Mouse (Mus musculus) kidney, postnatal 0 days (tissue): ENCODE results near the gene Lrrc75b. TPM values are rescaled to one million over a fixed set of nuclear protein-coding genes. Genes with fewer than 3 reads are reported as not detected.
A peak's percentile ranks its signal among the peaks of the same experiment; 100 is the strongest.

Experiments
- ATAC-seq: fragments of 200-750 bp; cut with Nextera tagmentation; replicated peaks from 2 replicates; pipeline ENCODE4 v1.8.0; 2017; ENCODE audit warnings: low read depth, moderate number of reproducible peaks, moderate TSS enrichment, moderate library complexity; ENCODE audit not compliant: low FRiP score
- DNase-seq: peaks from one replicate; pipeline ENCODE4 v3.0.0-alpha.2; 2016; ENCODE audit warnings: low spot score
- H3K27ac ChIP-seq: fragments of 300-500 bp; sonication (generic); 2 replicates; pipeline ENCODE4 v1.5.1; 2014; ENCODE audit warnings: mild to moderate bottlenecking
- H3K27me3 ChIP-seq: fragments of 300-500 bp; sonication (generic); 2 replicates; pipeline ENCODE4 v1.6.1; 2014; ENCODE audit warnings: low read length, mixed read lengths; ENCODE audit not compliant: insufficient read depth
- H3K36me3 ChIP-seq: fragments of 300-500 bp; sonication (generic); 2 replicates; pipeline ENCODE4 v1.6.1; 2014; ENCODE audit warnings: low read length, mixed read lengths; ENCODE audit not compliant: insufficient read depth
- H3K4me1 ChIP-seq: fragments of 300-500 bp; sonication (generic); replicated peaks from 2 replicates; pipeline ENCODE4 v1.6.1; 2014; ENCODE audit warnings: antibody characterized with exemption, low read length, mixed read lengths; ENCODE audit not compliant: insufficient read depth
- H3K4me2 ChIP-seq: fragments of 300-500 bp; sonication (generic); 2 replicates; pipeline ENCODE4 v1.6.1; 2014; ENCODE audit warnings: mild to moderate bottlenecking, low read length, moderate library complexity, mixed read lengths
- H3K4me3 ChIP-seq: fragments of 300-500 bp; sonication (generic); replicated peaks from 2 replicates; pipeline ENCODE4 v1.5.1; 2014; ENCODE audit warnings: low read depth, low read length
- H3K9ac ChIP-seq: fragments of 300-500 bp; sonication (generic); 2 replicates; pipeline ENCODE4 v1.6.1; 2014; ENCODE audit warnings: low read depth, low read length
- H3K9me3 ChIP-seq: fragments of 300-500 bp; sonication (generic); replicated peaks from 2 replicates; pipeline ENCODE4 v1.6.1; 2016; ENCODE audit warnings: low read length, inconsistent platforms, mixed read lengths
- CTCF ChIP-seq: IDR thresholded peaks from 2 replicates; pipeline ENCODE4 v1.5.1; 2016; ENCODE audit warnings: antibody characterized with exemption, low read depth, mild to moderate bottlenecking, moderate library complexity
- WGBS: fragments of 180-500 bp; shearing (Covaris S2); extraction: QIAGEN DNeasy Blood & Tissue Kit; methylation state at CpG from one replicate; pipeline ENCODE4 v1.1.7; 2014; 5-methylcytosine and 5-hydroxymethylcytosine counted together
- polyA plus RNA-seq: library from polyadenylated mRNA; unstranded; fragments of >200 nt; fragmentation: Nextera tagmentation; extraction: Ambion mirVana; gene quantifications from 2 replicates; pipeline ENCODE4 v1.2.1, GENCODE M21; 2015

Lrrc75b gene
- polyA plus RNA-seq, 1 experiment from 2014 or later = 2.7 TPM

DNA sequence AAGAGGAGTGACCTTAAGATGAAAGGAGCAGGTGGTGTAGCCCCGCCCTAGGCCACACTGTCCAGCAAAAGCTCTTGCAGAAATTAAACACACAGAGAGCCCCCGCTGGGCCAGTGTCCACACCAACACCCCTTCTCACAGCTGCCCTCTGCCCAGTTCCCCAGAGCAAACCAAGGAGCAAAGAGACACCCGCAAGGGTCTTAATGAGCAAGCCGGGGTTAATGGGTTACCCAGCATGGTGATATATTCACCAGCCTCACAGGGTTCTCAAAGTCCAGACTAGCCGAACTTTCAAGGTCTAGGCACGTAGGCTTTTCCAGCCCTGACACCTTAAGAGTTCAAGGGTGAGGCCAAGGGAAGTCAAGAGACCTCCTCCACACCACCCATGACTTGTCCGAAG is 5.8 kb upstream of the Lrrc75b start:
- no peak for TF ChIP-seq CTCF
- WGBS = 51% methylated on average over 7 of the region's 7 CpGs
- no peak overlapping the region for H3K9ac ChIP-seq
- no peak overlapping the region for H3K4me3 ChIP-seq
- H3K4me2 ChIP-seq = peak overlapping the region; percentile 32
- 0 out of 2 replicates have a peak, but pooled peaks cover 3% of the 10 kb centered on the region for H3K4me1 ChIP-seq
- no peak for DNase-seq
- no peaks in the 10 kb centered on the region for H3K27me3 ChIP-seq
- no peaks in the 10 kb centered on the region for H3K9me3 ChIP-seq
- ATAC-seq = peak; percentile 88
- peak overlapping the region; percentile 85 for H3K27ac ChIP-seq
- no peaks in the 10 kb centered on the region for H3K36me3 ChIP-seq

DNA sequence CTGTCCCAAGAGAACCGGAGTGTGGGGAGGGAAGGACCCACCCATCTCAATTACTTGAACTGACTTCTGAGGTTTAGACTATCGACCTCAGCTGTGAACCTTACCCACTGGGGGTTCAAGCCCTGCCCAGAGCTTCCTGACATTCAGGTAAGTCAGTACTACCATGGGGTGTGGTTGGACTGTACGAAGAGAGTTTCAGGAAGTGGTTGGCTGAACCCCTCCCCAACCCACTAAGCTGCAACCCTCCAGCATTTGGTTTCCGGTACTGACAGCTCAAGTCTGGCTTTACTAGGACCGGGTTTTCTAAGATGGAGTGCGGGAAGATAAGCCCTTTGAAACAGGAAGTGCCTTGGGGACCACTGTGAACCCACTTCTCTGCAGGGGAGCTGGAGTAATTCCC is 5.3 kb upstream of the Lrrc75b start:
- ATAC-seq (no peak), DNase-seq (no peak)
- WGBS = 34% methylated on average over 6 of the region's 6 CpGs
- Histone ChIP-seq H3K36me3 (no peaks in the 10 kb centered on the region), H3K9me3 (no peaks in the 10 kb centered on the region), H3K4me2 (peak overlapping the region; percentile 32), H3K27ac (peak overlapping the region; percentile 85), H3K9ac (no peak overlapping the region), H3K27me3 (no peaks in the 10 kb centered on the region), H3K4me3 (no peak overlapping the region; the same call in 1 of the 2 replicates), H3K4me1 (peaks cover 3% of the 10 kb centered on the region; the same call in 1 of the 2 replicates)
- no peak for TF ChIP-seq CTCF

DNA sequence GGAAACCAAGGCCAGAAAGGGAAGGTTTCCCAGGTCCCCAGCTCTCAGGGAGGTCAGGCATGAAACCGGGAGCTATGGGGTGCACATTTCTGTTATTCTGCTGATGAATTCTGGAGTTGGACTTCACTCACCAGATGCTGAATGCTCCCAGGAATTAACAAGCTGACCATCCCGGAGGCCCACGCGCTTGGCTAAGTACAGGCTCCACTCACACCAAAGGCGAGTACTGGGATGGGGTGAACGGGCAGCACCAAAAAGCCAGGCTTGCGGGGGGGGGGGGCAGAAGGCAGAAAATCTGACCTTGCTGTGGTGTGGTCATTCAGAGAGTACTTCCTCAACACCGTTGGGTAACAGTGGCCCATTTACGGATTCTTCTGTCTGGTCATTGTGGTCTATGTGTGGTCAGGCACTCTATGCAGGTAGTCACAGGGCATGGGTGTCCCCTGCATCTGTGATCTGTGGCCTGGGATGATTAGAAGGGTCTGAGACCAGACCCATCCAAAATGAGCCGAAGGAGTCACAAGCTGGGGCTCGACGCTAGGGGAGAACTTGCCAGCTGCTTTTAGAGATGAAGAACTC is 4.6 kb upstream of the Lrrc75b start:
- Histone ChIP-seq H3K4me3 (no peak overlapping the region; the same call in 1 of the 2 replicates), H3K4me1 (peaks cover 9% of the 10 kb centered on the region), H3K27me3 (no peaks in the 10 kb centered on the region), H3K9ac (peak overlapping the region; percentile 28; the same call in 1 of the 2 replicates), H3K27ac (peak overlapping the region; percentile 85), H3K4me2 (peak overlapping the region; percentile 32), H3K9me3 (no peaks in the 10 kb centered on the region), H3K36me3 (no peaks in the 10 kb centered on the region)
- WGBS = 74% methylated on average over 12 of the region's 12 CpGs
- ATAC-seq (no peak), DNase-seq (no peak)
- no peak for TF ChIP-seq CTCF

DNA sequence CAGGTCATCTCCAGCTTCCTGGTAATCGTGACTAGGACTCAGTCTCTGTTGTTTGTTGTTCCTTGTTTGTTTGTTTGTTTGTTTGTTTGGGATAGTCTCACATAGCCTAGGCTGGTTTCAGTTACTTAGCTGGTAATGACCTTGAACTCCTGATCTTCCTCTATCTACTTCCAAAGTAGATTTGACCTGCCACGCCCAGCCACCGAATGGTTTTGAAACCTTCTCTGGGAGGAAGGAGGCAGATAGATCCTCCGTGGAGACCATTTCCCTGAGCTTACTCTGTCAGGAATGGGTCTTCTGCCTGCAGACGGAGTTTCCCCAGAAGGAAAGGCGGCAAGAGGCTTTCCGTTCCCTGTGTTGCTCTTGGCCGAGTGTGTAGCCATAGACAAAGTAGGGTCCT is 2.5 kb upstream of the Lrrc75b start:
- no peak overlapping the region for H3K9ac ChIP-seq
- 82% methylated on average over 8 of the region's 8 CpGs for WGBS
- ATAC-seq (no peak), DNase-seq (no peak)
- H3K4me2 ChIP-seq = no peak overlapping the region
- no peak for TF ChIP-seq CTCF
- H3K36me3 ChIP-seq = no peaks in the 10 kb centered on the region
- no peak overlapping the region for H3K27ac ChIP-seq
- H3K27me3 ChIP-seq = 0 out of 2 replicates have a peak, but pooled peaks cover 3% of the 10 kb centered on the region
- H3K4me1 ChIP-seq = peaks cover 21% of the 10 kb centered on the region
- H3K9me3 ChIP-seq = no peaks in the 10 kb centered on the region
- no peak overlapping the region for H3K4me3 ChIP-seq

DNA sequence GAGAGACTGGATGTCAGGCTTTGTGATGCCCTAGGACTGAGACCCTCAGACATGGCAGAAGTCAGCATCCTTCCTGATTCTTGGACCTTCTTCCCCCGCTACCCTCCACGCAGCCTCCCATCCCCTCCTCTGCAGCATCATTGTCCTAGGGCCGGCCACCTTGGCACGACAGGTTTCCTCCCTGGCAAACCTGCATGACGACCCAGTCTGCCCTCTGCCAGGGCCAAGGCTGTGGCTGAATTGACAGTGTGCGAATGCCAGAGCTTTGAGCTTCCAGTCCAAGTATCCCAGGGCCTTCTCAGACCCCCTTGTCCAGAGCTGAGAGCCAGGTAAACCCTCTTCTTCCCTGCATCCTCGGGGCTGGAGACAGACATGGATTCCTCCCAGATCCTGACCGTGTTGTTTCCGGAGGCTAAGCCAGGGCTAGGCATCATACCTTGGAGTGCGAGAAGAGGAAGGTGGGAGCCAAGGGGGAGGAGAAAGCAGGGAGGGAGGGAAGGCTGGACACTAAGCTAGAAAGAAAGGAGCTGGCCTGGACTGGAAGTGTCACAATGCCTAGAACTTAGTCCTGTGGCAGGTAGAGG is 1.0 kb upstream of the Lrrc75b start, which contains the start of gene Ggt1:
Ggt1 (plus strand) TSS at position 534 of the 584 bp plus-strand sequence.
- ATAC-seq = no peak
- DNase-seq = no peak
- Histone ChIP-seq H3K4me2 (peak within 1 kb of the TSS; percentile 100; the same call in 1 of the 2 replicates), H3K27me3 (0 out of 2 replicates have a peak, but pooled peaks cover 3% of the 10 kb centered on the region), H3K4me3 (no peak within 1 kb of the TSS), H3K27ac (no peak within 1 kb of the TSS), H3K36me3 (no peaks in the 10 kb centered on the region), H3K9me3 (no peaks in the 10 kb centered on the region), H3K4me1 (peaks cover 21% of the 10 kb centered on the region), H3K9ac (no peak within 1 kb of the TSS)
- TF ChIP-seq CTCF = no peak
- WGBS = 57% methylated on average over 10 of the region's 10 CpGs

DNA sequence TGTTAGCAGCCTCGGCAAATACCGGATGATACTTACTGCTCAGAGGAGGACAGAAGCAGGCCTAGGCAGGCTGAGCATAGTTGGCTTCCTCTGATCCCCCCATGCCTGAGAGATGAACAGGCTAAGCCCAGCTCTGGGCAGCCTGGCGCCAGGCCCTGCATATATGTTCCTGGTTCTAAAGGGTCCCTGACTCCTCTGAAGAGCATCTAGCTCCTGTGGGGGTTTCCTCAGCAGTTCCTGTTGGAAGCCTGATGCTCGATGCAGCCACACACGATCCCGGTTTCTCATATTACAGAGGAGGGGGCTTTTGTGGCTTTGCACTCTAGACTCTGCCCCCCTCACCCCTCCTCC is 394 bp upstream of the Lrrc75b start:
- H3K27ac ChIP-seq = no peak overlapping the region
- WGBS = 24% methylated on average over 6 of the region's 6 CpGs
- DNase-seq (no peak), ATAC-seq (no peak; the same call in 1 of the 2 replicates)
- H3K27me3 ChIP-seq = 0 out of 2 replicates have a peak, but pooled peaks cover 3% of the 10 kb centered on the region
- H3K9me3 ChIP-seq = no peaks in the 10 kb centered on the region
- H3K4me2 ChIP-seq = peak overlapping the region; percentile 100
- no peak for TF ChIP-seq CTCF
- peaks cover 18% of the 10 kb centered on the region for H3K4me1 ChIP-seq
- no peaks in the 10 kb centered on the region for H3K36me3 ChIP-seq
- H3K4me3 ChIP-seq = peak overlapping the region; percentile 58; the same call in 1 of the 2 replicates
- peak overlapping the region; percentile 75; the same call in 1 of the 2 replicates for H3K9ac ChIP-seq
